Mouse (Mus musculus) embryo, embryonic 10.5 days (tissue): ENCODE measurements around the gene Efcab8.

Experiments
- DNase-seq: peaks from one replicate; pipeline ENCODE4 v3.0.0-alpha.2; 2015; ENCODE audit warnings: low spot score

Gene Efcab8

GRCm38 (mm10) chr2:153779394-153779981 is at the start of gene Efcab8:
Efcab8 (plus strand) TSS chr2:153779931.
- DNase-seq: no peak

GRCm38 (mm10) chr2:153734033-153734432 is 45.7 kb upstream of the Efcab8 start:
- DNase-seq: no peak

- peak; percentile 100 for DNase-seq
These were observed 39.0 kb upstream of the Efcab8 start, which contains the start of gene Mapre1 for GRCm38 (mm10) chr2:153740500-153741436. Mapre1 (plus strand) TSS chr2:153741274.

GRCm38 (mm10) chr2:153741437-153742065 is 38.2 kb upstream of the Efcab8 start:
- DNase-seq: peak; percentile 78

GRCm38 (mm10) chr2:153747994-153748393 is 31.7 kb upstream of the Efcab8 start:
- no peak for DNase-seq

GRCm38 (mm10) chr2:153750363-153750762 is 29.4 kb upstream of the Efcab8 start:
- DNase-seq: no peak

GRCm38 (mm10) chr2:153762121-153762520 is 17.6 kb upstream of the Efcab8 start:
- no peak for DNase-seq

- DNase-seq: no peak
These were observed 12.2 kb upstream of the Efcab8 start for GRCm38 (mm10) chr2:153767484-153767883.

GRCm38 (mm10) chr2:153768881-153769280 is 10.8 kb upstream of the Efcab8 start:
- no peak for DNase-seq

GRCm38 (mm10) chr2:153772950-153773349 is 6.8 kb upstream of the Efcab8 start:
- no peak for DNase-seq

GRCm38 (mm10) chr2:153775472-153775871 is 4.3 kb upstream of the Efcab8 start:
- no peak for DNase-seq

GRCm38 (mm10) chr2:153778638-153779362 is 931 bp upstream of the Efcab8 start:
- DNase-seq: peak; percentile 83

- DNase-seq: no peak
These were observed 1.4 kb downstream of the Efcab8 start for GRCm38 (mm10) chr2:153781181-153781580.

GRCm38 (mm10) chr2:153784668-153785067 is 4.9 kb downstream of the Efcab8 start:
- DNase-seq: no peak

- DNase-seq: no peak
These were observed 13.6 kb downstream of the Efcab8 start for GRCm38 (mm10) chr2:153793366-153793765.

GRCm38 (mm10) chr2:153795090-153795489 is 15.4 kb downstream of the Efcab8 start:
- DNase-seq: peak; percentile 14

GRCm38 (mm10) chr2:153807464-153807863 is 27.7 kb downstream of the Efcab8 start:
- DNase-seq: peak; percentile 74

- DNase-seq: no peak
These were observed 28.4 kb downstream of the Efcab8 start for GRCm38 (mm10) chr2:153808146-153808545.

- DNase-seq: no peak
These were observed 29.1 kb downstream of the Efcab8 start for GRCm38 (mm10) chr2:153808841-153809240.

GRCm38 (mm10) chr2:153809921-153810320 is 30.2 kb downstream of the Efcab8 start:
- no peak for DNase-seq

- DNase-seq: no peak
These were observed 42.3 kb downstream of the Efcab8 start for GRCm38 (mm10) chr2:153822005-153822543.

- no peak for DNase-seq
These were observed 44.9 kb downstream of the Efcab8 start for GRCm38 (mm10) chr2:153824593-153824992.
